ENCODE assay signal across 23 mouse cellular contexts in the genomic region with DNA sequence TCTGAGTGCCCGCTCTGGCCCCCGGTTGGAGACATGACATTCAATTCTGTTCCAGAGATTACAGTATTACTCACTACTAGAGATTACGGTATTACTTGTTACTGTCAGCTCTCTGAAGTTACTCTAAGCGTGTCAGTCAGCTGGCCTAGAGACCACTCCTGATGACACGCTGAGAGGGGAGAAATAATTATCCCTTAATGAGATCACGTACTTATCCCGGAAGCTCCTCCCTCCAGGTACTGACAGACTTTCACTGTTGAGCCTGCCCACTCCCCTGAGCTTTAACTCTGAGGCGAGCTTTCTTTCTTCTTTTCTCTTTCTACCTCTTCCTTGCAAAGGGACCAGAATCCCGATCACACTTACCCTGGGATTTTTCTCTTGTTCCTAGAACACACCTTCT.
DNase-seq lines count a peak whose midpoint lies in the region; ATAC-seq lines count a peak whose summit lies in the region.
"Had no signal": no experiment of that assay in that cellular context is flagged by ENCODE, and none has a peak within 500 bp of the region (broad histone marks: within the 10 kb centered on the region; RNA-seq: fewer than 3 reads in every experiment).

No protein-coding gene starts in this region.

- 64% methylated on average over 9 of the region's 9 CpGs for WGBS in midbrain, embryonic 11.5 days
- WGBS in midbrain, embryonic 16.5 days, result 48% methylated on average over 9 of the region's 9 CpGs

- H3K9ac ChIP-seq in midbrain, embryonic 11.5 days (ENCODE audit: low read length), result no peak overlapping the region
- H3K9ac ChIP-seq in midbrain, embryonic 16.5 days (ENCODE audit: low read depth, low read length), result no peak overlapping the region
- H3K9ac ChIP-seq: embryonic facial prominence, embryonic 13.5 days; embryonic facial prominence, embryonic 15.5 days; forebrain, embryonic 12.5 days had no signal

- no peak overlapping the region for H3K27ac ChIP-seq in midbrain, embryonic 11.5 days (ENCODE audit: low read depth, low read length)
- H3K27ac ChIP-seq in midbrain, embryonic 16.5 days (ENCODE audit: low read length), result no peak overlapping the region
- H3K27ac ChIP-seq: embryonic facial prominence, embryonic 13.5 days; embryonic facial prominence, embryonic 15.5 days; forebrain, embryonic 12.5 days had no signal

- no peak for ATAC-seq in midbrain, embryonic 11.5 days (ENCODE audit: low FRiP score)
- no peak for ATAC-seq in midbrain, embryonic 16.5 days
- ATAC-seq in inflammation-experienced regulatory T-cells, adult 6 months, result no peak
- ATAC-seq: forebrain, embryonic 14.5 days; forebrain, embryonic 16.5 days had no signal

- H3K27me3 ChIP-seq in midbrain, embryonic 11.5 days (ENCODE audit: control insufficient read depth, insufficient read depth, low read length), result no peaks in the 10 kb centered on the region
- H3K27me3 ChIP-seq in midbrain, embryonic 16.5 days (ENCODE audit: control insufficient read depth, insufficient read depth, low read depth, low read length), result no peaks in the 10 kb centered on the region
- H3K27me3 ChIP-seq: embryonic facial prominence, embryonic 13.5 days; embryonic facial prominence, embryonic 15.5 days; forebrain, embryonic 12.5 days had no signal

- no peaks in the 10 kb centered on the region for H3K4me1 ChIP-seq in midbrain, embryonic 11.5 days (ENCODE audit: control insufficient read depth, insufficient read depth, low read length)
- no peaks in the 10 kb centered on the region for H3K4me1 ChIP-seq in midbrain, embryonic 16.5 days (ENCODE audit: control insufficient read depth, insufficient read depth, low read length)

- H3K4me3 ChIP-seq in midbrain, embryonic 11.5 days (ENCODE audit: low read depth, low read length), result no peak overlapping the region
- no peak overlapping the region for H3K4me3 ChIP-seq in midbrain, embryonic 16.5 days (ENCODE audit: low read depth, low read length)
- H3K4me3 ChIP-seq: embryonic facial prominence, embryonic 13.5 days; embryonic facial prominence, embryonic 15.5 days; erythroblast, embryonic 14.5 days; forebrain, embryonic 10.5 days; forebrain, embryonic 12.5 days had no signal

- no peaks in the 10 kb centered on the region for H3K9me3 ChIP-seq in midbrain, embryonic 11.5 days (ENCODE audit: control insufficient read depth, low read length)
- H3K9me3 ChIP-seq in midbrain, embryonic 16.5 days (replicated peaks; ENCODE audit: control insufficient read depth, low read length, poor library complexity, severe bottlenecking), result no peaks in the 10 kb centered on the region
- H3K9me3 ChIP-seq: embryonic facial prominence, embryonic 13.5 days; embryonic facial prominence, embryonic 15.5 days; forebrain, embryonic 10.5 days; forebrain, embryonic 12.5 days had no signal

- no peak overlapping the region for H3K4me2 ChIP-seq in midbrain, embryonic 11.5 days
- no peak overlapping the region for H3K4me2 ChIP-seq in midbrain, embryonic 16.5 days (ENCODE audit: low read length)
- H3K4me2 ChIP-seq: embryonic facial prominence, embryonic 13.5 days; embryonic facial prominence, embryonic 15.5 days; forebrain, embryonic 12.5 days had no signal

- no peaks in the 10 kb centered on the region for H3K36me3 ChIP-seq in midbrain, embryonic 11.5 days (ENCODE audit: control insufficient read depth, insufficient read depth, low read length)
- H3K36me3 ChIP-seq in midbrain, embryonic 16.5 days (ENCODE audit: control insufficient read depth, insufficient read depth, low read length), result no peaks in the 10 kb centered on the region
- H3K36me3 ChIP-seq: embryonic facial prominence, embryonic 13.5 days; embryonic facial prominence, embryonic 15.5 days; forebrain, embryonic 10.5 days; forebrain, embryonic 12.5 days had no signal

- peak; percentile 53 for DNase-seq in midbrain, embryonic 11.5 days (ENCODE audit: low spot score, missing footprints)
- DNase-seq in retina, adult 2 months (ENCODE audit: low read depth, low spot score), result peak; percentile 20
- peak; percentile 21 for DNase-seq in retina, embryonic 14.5 days (ENCODE audit: low spot score)
- DNase-seq in retina, postnatal 7 days (ENCODE audit: low read depth, low spot score), result peak; percentile 29
- DNase-seq in left cerebral cortex, adult 9 months (ENCODE audit: low spot score in 2 of 2), result no peak
- DNase-seq: adrenal gland, adult 2 months; adrenal gland, postnatal 14 days; adrenal gland, postnatal 36 days; cerebellum, adult 11-12 months; cerebellum, adult 2 months; cerebellum, adult 9-11 months; cerebellum, postnatal 14 days; cerebellum, postnatal 36 days; embryo, embryonic 11 days had no signal

Comparison
In these comparisons a context has a peak if more than half of its experiments do, and no peak if none do; other contexts are left out.
1. DNase-seq: peak in midbrain, embryonic 11.5 days (single experiment), retina, adult 2 months (single experiment), retina, embryonic 14.5 days (single experiment) and retina, postnatal 7 days (single experiment); none in left cerebral cortex, adult 9 months (0 of 2).